Mouse (Mus musculus) MEL (cell line): ENCODE results near the gene Dnajb6.

Experiments used
- CHD1 ChIP-seq: IDR thresholded peaks from 2 replicates; pipeline ENCODE4 v1.6.1; 2012; ENCODE audit warnings: low read depth, mild to moderate bottlenecking, inconsistent platforms, low read length, improper control_type of control experiment
- CHD2 ChIP-seq: IDR thresholded peaks from 2 replicates; pipeline ENCODE4 v1.6.1; 2011; ENCODE audit warnings: low read length, improper control_type of control experiment
- CTCF ChIP-seq, 3 experiments: IDR thresholded peaks in 2 of 3; conservative IDR thresholded peaks in 1 of 3; 2 replicates each; pipeline ENCODE4 v1.5.1; 2011 to 2012; ENCODE audit warnings: low read length in 3 of 3, low read depth in 2 of 3, mild to moderate bottlenecking in 2 of 3, improper control_type of control experiment in 1 of 3, inconsistent platforms in 1 of 3, mixed read lengths in 1 of 3, moderate library complexity in 1 of 3; ENCODE audit not compliant: control insufficient read depth in 1 of 3, insufficient read depth in 1 of 3, poor library complexity in 1 of 3, severe bottlenecking in 1 of 3
- E2F4 ChIP-seq: IDR thresholded peaks from 2 replicates; pipeline ENCODE4 v1.6.1; 2011; ENCODE audit warnings: low read depth, low read length, improper control_type of control experiment, borderline replicate concordance
- HCFC1 ChIP-seq: IDR thresholded peaks from 2 replicates; pipeline ENCODE4 v1.6.1; 2012; ENCODE audit warnings: low read depth, mild to moderate bottlenecking, inconsistent platforms, low read length, improper control_type of control experiment, moderate library complexity
- KAT2A ChIP-seq: conservative IDR thresholded peaks from 2 replicates; pipeline ENCODE4 v1.6.1; 2012; ENCODE audit warnings: low read depth, low read length, improper control_type of control experiment, inconsistent platforms
- MXI1 ChIP-seq: IDR thresholded peaks from 2 replicates; pipeline ENCODE4 v1.6.1; 2011; ENCODE audit warnings: mild to moderate bottlenecking, low read depth, low read length, improper control_type of control experiment
- POLR2A ChIP-seq, 2 experiments: IDR thresholded peaks; 2 replicates each; pipeline ENCODE4 v1.6.1; 2011 to 2012; ENCODE audit warnings: low read length in 2 of 2, mild to moderate bottlenecking in 2 of 2, control low read depth in 1 of 2, improper control_type of control experiment in 1 of 2, low read depth in 1 of 2, moderate library complexity in 1 of 2; ENCODE audit not compliant: control insufficient read depth in 1 of 2, insufficient read depth in 1 of 2, poor library complexity in 1 of 2
- RCOR1 ChIP-seq: IDR thresholded peaks from 2 replicates; pipeline ENCODE4 v1.6.1; 2012; ENCODE audit warnings: low read depth, mild to moderate bottlenecking, inconsistent platforms, low read length, improper control_type of control experiment
- USF2 ChIP-seq, 2 experiments: IDR thresholded peaks; 2 replicates each; pipeline ENCODE4 v1.6.1; 2011 to 2012; ENCODE audit warnings: improper control_type of control experiment in 2 of 2, low read length in 2 of 2, borderline replicate concordance in 1 of 2, inconsistent platforms in 1 of 2, low read depth in 1 of 2, mild to moderate bottlenecking in 1 of 2; ENCODE audit not compliant: insufficient read depth in 1 of 2

DNA sequence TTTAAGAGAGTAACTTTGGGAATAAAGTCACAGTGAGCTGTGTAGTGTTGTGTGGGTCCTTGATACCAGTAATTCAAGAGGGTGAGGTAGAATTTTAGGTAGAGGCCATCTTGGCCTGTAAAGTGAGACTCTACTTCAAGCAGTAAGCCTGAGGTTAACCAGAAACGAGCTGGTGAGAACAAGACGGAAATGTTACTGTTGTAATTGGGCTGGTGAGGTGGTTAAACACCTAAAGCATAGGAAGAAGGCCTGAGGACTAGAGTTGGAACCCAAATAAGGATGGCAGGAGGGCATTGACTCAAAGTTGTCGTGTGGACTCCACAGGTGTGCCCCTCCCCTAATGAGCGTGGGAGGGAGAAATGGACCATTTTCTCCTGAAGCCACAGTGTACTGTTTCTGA is 2.6 kb downstream of the Dnajb6 start:
- TF ChIP-seq KAT2A (no peak), RCOR1 (no peak), POLR2A (IDR thresholded peaks at IDR 0.05; ENCODE audit: control insufficient read depth in 1 of 2, insufficient read depth in 1 of 2, low read depth in 1 of 2, low read length in 2 of 2, poor library complexity in 1 of 2) (no peak), E2F4 (no peak), USF2 (IDR thresholded peaks at IDR 0.05; ENCODE audit: borderline replicate concordance in 1 of 2, insufficient read depth in 1 of 2, low read depth in 1 of 2, low read length in 2 of 2) (no peak), HCFC1 (no peak), CTCF (IDR thresholded peaks at IDR 0.05 in 2 of 3, conservative IDR thresholded peaks at IDR 0.05 in 1 of 3; ENCODE audit: control insufficient read depth in 1 of 3, insufficient read depth in 1 of 3, low read depth in 2 of 3, low read length in 3 of 3, poor library complexity in 1 of 3, severe bottlenecking in 1 of 3) (no peak), CHD1 (no peak), MXI1 (no peak), CHD2 (no peak)
